Mouse (Mus musculus): Measurements from ENCODE around the gene Pspc1. TPM values are rescaled to one million over a fixed set of nuclear protein-coding genes. Genes with fewer than 3 reads are reported as not detected.
"Not testable (repeated sequence)": the region's sequence is repeated elsewhere in the genome, so short reads cannot be mapped to it uniquely, and the experiment has no call there.

The Pspc1 gene
- 53.5 and 65.1 TPM in 2 replicates for polyA plus RNA-seq (2016; fragmentation: Nextera tagmentation; extraction: Ambion mirVana)

- WGBS, result under 1% methylated on average over 36 of the region's 36 CpGs
Measured at GRCm38 (mm10) chr14:56778200-56778932, at the start of gene Pspc1. TSS of gene Pspc1 (minus strand) at chr14:56778316.

GRCm38 (mm10) chr14:56824562-56824961, 46.4 kb upstream of the Pspc1 start:
- H3K4me1 ChIP-seq, result no peaks in the 10 kb centered on the region
- no peaks in the 10 kb centered on the region for H3K36me3 ChIP-seq (replicated peaks)
- H3K27me3 ChIP-seq, result no peaks in the 10 kb centered on the region
- no peak overlapping the region for H3K27ac ChIP-seq
- H3K9me3 ChIP-seq, result no peaks in the 10 kb centered on the region
- no peak overlapping the region for H3K4me3 ChIP-seq (replicated peaks)
- no peak overlapping the region for H3K9ac ChIP-seq
- H3K4me2 ChIP-seq, result no peak overlapping the region
- no peak for ATAC-seq (ENCODE audit: low FRiP score)

More at GRCm38 (mm10) chr14:56778200-56778932, at the start of gene Pspc1:
- H3K4me2 ChIP-seq, result peak within 1 kb of the TSS; percentile 77
- H3K9ac ChIP-seq, result peak within 1 kb of the TSS; percentile 92
- peak within 1 kb of the TSS; percentile 96 for H3K27ac ChIP-seq
- 0 out of 2 replicates have a peak, but pooled peaks cover 4% of the 10 kb centered on the region for H3K36me3 ChIP-seq (replicated peaks)
- no peaks in the 10 kb centered on the region for H3K9me3 ChIP-seq
- no peaks in the 10 kb centered on the region for H3K27me3 ChIP-seq
- peak; percentile 96 for ATAC-seq (ENCODE audit: low FRiP score)
- H3K4me1 ChIP-seq, result peaks cover 25% of the 10 kb centered on the region
- H3K4me3 ChIP-seq (replicated peaks), result peak within 1 kb of the TSS; percentile 94

GRCm38 (mm10) chr14:56817616-56818015, 39.5 kb upstream of the Pspc1 start:
- peak overlapping the region; percentile 37 for H3K4me2 ChIP-seq
- H3K4me1 ChIP-seq, result peaks cover 12% of the 10 kb centered on the region
- H3K9ac ChIP-seq, result no peak overlapping the region
- no peak for ATAC-seq (ENCODE audit: low FRiP score)
- H3K9me3 ChIP-seq, result no peaks in the 10 kb centered on the region
- no peaks in the 10 kb centered on the region for H3K27me3 ChIP-seq
- no peaks in the 10 kb centered on the region for H3K36me3 ChIP-seq (replicated peaks)
- H3K4me3 ChIP-seq (replicated peaks), result no peak overlapping the region
- H3K27ac ChIP-seq, result no peak overlapping the region
- WGBS, result 6% methylated on average over 11 of the region's 11 CpGs

GRCm38 (mm10) chr14:56817131-56817530, 39.0 kb upstream of the Pspc1 start:
- ATAC-seq (ENCODE audit: low FRiP score), result no peak
- 84% methylated on average over 4 of the region's 4 CpGs for WGBS
- Histone ChIP-seq H3K4me1 (peaks cover 12% of the 10 kb centered on the region), H3K4me2 (no peak overlapping the region), H3K36me3 (replicated peaks) (no peaks in the 10 kb centered on the region), H3K9me3 (no peaks in the 10 kb centered on the region), H3K9ac (no peak overlapping the region), H3K27me3 (no peaks in the 10 kb centered on the region), H3K4me3 (replicated peaks) (no peak overlapping the region), H3K27ac (no peak overlapping the region)

DNA sequence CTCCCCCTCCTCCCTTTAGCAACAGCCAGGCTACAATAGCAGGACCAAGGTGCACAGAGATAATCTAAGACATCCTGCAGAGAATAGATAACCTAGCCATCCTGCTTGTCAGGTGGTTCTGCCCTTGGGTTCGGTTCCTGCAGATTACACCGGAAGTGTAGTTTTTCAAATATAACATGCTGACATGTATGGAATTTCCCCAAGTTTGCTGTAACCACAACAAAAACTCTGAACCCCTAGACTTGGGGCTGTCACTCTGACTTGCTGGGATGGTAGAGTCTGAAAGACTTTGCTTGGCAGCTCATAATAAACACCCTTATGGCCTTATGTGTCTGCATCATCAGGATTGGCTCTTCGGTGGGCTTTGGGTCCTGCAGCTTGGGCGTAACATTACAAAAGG, 38.4 kb upstream of the Pspc1 start:
- Histone ChIP-seq H3K36me3 (replicated peaks) (no peaks in the 10 kb centered on the region), H3K27me3 (no peaks in the 10 kb centered on the region), H3K4me3 (replicated peaks) (no peak overlapping the region), H3K27ac (no peak overlapping the region), H3K4me2 (no peak overlapping the region), H3K4me1 (peaks cover 12% of the 10 kb centered on the region), H3K9ac (no peak overlapping the region), H3K9me3 (no peaks in the 10 kb centered on the region)
- ATAC-seq (ENCODE audit: low FRiP score), result no peak
- 94% methylated on average over 4 of the region's 4 CpGs for WGBS

DNA sequence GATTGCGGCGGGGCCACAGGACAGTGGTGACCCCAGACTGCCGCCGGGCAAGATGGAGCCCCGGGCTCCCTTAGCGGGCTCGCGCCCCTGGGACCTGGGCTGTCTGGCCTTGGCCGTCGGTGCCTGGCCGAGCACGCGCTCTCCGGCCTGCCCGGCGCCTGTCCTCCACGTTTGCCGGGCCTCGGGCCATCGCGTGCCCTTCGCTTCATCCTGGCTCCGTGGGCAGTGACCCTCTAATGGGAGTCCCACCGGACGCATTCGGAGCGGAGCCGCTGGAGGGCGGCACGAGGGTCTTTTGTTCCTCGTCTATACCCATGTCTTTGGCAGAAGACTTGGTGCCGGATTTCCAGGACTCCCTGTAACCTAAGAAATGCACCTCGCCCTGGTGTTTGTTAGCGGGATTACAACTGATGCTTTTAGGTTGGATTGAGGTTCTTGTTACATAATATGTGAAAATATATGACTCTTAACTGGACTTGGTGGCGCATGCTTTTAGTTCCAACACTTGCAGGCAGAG, 34.5 kb upstream of the Pspc1 start:
- no peaks in the 10 kb centered on the region for H3K9me3 ChIP-seq
- H3K9ac ChIP-seq, result peak overlapping the region; percentile 79
- WGBS, result under 1% methylated on average over 32 of the region's 35 CpGs
- peak overlapping the region; percentile 95 for H3K27ac ChIP-seq
- peak overlapping the region; percentile 62 for H3K4me2 ChIP-seq
- peaks cover 14% of the 10 kb centered on the region for H3K4me1 ChIP-seq
- H3K4me3 ChIP-seq (replicated peaks), result peak overlapping the region; percentile 61
- no peaks in the 10 kb centered on the region; the same call in 1 of the 2 replicates for H3K36me3 ChIP-seq (replicated peaks)
- H3K27me3 ChIP-seq, result no peaks in the 10 kb centered on the region
- peak; percentile 45 for ATAC-seq (ENCODE audit: low FRiP score)

- ATAC-seq (ENCODE audit: low FRiP score), result peak; percentile 98
- Histone ChIP-seq H3K4me1 (peaks cover 11% of the 10 kb centered on the region), H3K4me3 (replicated peaks) (peak within 1 kb of the TSS; percentile 77), H3K27ac (peak within 1 kb of the TSS; percentile 95), H3K4me2 (peak within 1 kb of the TSS; percentile 62), H3K9ac (peak within 1 kb of the TSS; percentile 85)
- not testable (repeated sequence) for H3K9me3 ChIP-seq; H3K27me3 ChIP-seq; H3K36me3 ChIP-seq (replicated peaks)
- 1% methylated on average over 34 of the region's 72 CpGs for WGBS
Measured at GRCm38 (mm10) chr14:56811701-56812339, 33.7 kb upstream of the Pspc1 start, which contains the start of gene Zmym5. TSS of gene Zmym5 (minus strand) at chr14:56811716.

DNA sequence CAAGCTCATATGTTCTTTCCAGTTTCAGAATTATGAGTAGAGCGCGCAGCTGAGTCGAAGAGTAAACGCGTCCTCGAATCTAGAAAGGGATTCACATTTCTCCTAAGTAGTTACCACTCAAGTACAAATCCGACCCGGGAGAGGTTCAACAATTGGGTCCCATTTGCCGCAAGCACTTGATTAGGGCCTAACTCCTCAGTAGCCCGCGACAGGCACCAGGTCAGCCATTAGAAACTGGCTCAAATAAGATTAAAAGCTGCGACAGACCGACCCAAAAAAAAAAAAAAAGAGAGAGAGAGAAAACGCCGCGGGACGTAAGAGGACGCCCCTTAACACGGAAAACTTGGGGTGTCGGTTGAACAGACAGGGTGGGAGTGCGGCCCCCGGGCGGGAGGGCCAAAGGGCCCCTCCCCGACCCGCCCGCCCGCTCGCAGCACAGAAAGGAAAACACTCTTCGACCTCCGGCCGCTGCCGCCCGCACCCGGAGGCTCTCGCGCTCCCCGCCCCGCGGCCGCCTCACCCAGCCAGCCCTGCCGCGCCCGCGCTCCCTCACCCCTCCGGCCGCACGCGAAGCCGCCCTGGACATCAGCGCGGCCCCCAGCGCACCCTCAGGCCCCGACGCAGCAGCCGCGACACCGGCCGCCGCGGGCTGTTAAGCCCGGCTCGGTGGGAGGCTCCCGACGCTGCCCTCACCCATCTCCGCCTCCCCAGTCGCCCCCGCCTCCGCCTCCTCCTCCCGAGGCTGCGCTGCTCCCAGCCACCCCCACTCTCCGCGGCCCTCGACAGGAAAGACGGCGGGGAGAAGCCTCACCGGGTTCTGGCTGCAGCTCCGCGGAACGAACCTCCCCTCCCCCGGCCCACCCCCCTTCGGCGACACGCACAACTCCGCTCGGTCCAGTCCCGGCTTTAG, 32.9 kb upstream of the Pspc1 start:
- WGBS, result 1% methylated on average over 43 of the region's 86 CpGs
- Histone ChIP-seq H3K27ac (peak overlapping the region; percentile 94), H3K9ac (peak overlapping the region; percentile 85), H3K4me3 (replicated peaks) (peak overlapping the region; percentile 77), H3K4me2 (peak overlapping the region; percentile 54), H3K4me1 (peaks cover 11% of the 10 kb centered on the region)
- not testable (repeated sequence) for H3K36me3 ChIP-seq (replicated peaks); H3K27me3 ChIP-seq; ATAC-seq (ENCODE audit: low FRiP score); H3K9me3 ChIP-seq

DNA sequence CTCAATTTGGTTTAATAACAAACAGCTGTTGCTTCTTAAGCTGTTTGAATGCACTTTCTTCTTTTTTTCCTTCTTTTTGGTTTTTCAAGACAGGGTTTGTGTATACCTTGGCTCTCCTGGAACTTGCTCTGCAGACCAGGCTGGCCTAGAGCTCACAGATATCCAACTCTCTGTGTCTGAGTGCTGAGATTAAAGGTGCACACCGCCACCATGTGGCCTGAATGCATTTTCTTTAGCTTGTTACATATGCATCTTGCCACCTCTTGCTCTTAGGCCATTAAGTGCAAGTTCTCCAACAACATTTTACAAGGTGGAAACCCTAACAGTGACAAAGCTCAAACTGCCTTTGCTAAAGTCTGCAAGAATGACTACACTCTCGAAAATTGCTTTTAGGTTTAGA, 15.1 kb upstream of the Pspc1 start:
- 42% methylated on average over 2 of the region's 2 CpGs for whole genome bisulfite sequencing
- no peak overlapping the region for H3K4me2 ChIP-seq
- no peak overlapping the region for H3K4me3 ChIP-seq (replicated peaks)
- no peaks in the 10 kb centered on the region for H3K4me1 ChIP-seq
- H3K9ac ChIP-seq, result no peak overlapping the region
- H3K27me3 ChIP-seq, result no peaks in the 10 kb centered on the region
- H3K9me3 ChIP-seq, result no peaks in the 10 kb centered on the region
- ATAC-seq (ENCODE audit: low FRiP score), result no peak
- no peak overlapping the region for H3K27ac ChIP-seq
- H3K36me3 ChIP-seq (replicated peaks), result peaks cover 58% of the 10 kb centered on the region

GRCm38 (mm10) chr14:56784575-56784974, 6.5 kb upstream of the Pspc1 start:
- Histone ChIP-seq H3K9me3 (no peaks in the 10 kb centered on the region), H3K27ac (no peak overlapping the region), H3K4me1 (no peaks in the 10 kb centered on the region), H3K9ac (no peak overlapping the region), H3K27me3 (no peaks in the 10 kb centered on the region), H3K4me3 (replicated peaks) (no peak overlapping the region), H3K4me2 (no peak overlapping the region), H3K36me3 (replicated peaks) (no peaks in the 10 kb centered on the region)
- WGBS, result 85% methylated on average over 1 of the region's 1 CpGs
- ATAC-seq (ENCODE audit: low FRiP score), result no peak

GRCm38 (mm10) chr14:56778933-56779300, 801 bp upstream of the Pspc1 start:
- Histone ChIP-seq H3K36me3 (replicated peaks) (0 out of 2 replicates have a peak, but pooled peaks cover 4% of the 10 kb centered on the region), H3K9ac (peak overlapping the region; percentile 92; the same call in 1 of the 2 replicates), H3K27me3 (no peaks in the 10 kb centered on the region), H3K4me1 (peaks cover 21% of the 10 kb centered on the region), H3K4me2 (peak overlapping the region; percentile 54), H3K4me3 (replicated peaks) (peak overlapping the region; percentile 94), H3K9me3 (no peaks in the 10 kb centered on the region), H3K27ac (peak overlapping the region; percentile 96)
- WGBS, result 55% methylated on average over 3 of the region's 3 CpGs
- 0 out of 2 replicates have a peak, but pooled peaks have one; percentile 7 for ATAC-seq (ENCODE audit: low FRiP score)

All from forebrain, embryonic 12.5 days (tissue).